Comparison of ENCODE assay signal across 9 mouse cellular contexts in genomic region chr17:3498086-3498485, GRCm38 (mm10). TPM values are rescaled to one million over a fixed set of nuclear protein-coding genes. Genes with fewer than 3 reads are reported as not detected.
DNase-seq lines count a peak whose midpoint lies in the region; ATAC-seq and TF ChIP-seq lines count a peak whose summit lies in the region.
"Had no signal": no experiment of that assay in that cellular context is flagged by ENCODE, and none has a peak within 500 bp of the region (broad histone marks: within the 10 kb centered on the region; RNA-seq: fewer than 3 reads in every experiment).

No protein-coding gene starts in this region.

- H3K9ac ChIP-seq in ES-Bruce4 (ENCODE audit: low read depth, poor library complexity, severe bottlenecking) = no peak overlapping the region
- H3K9ac ChIP-seq in embryonic facial prominence, embryonic 11.5 days (replicated peaks; ENCODE audit: low read length) = no peak overlapping the region

- no peaks in the 10 kb centered on the region for H3K4me1 ChIP-seq in ES-Bruce4 (ENCODE audit: control insufficient read depth, insufficient read depth, low read length)
- no peaks in the 10 kb centered on the region for H3K4me1 ChIP-seq in embryonic facial prominence, embryonic 11.5 days (ENCODE audit: control insufficient read depth, insufficient read depth, low read length)

- no peak overlapping the region for H3K27ac ChIP-seq in ES-Bruce4 (ENCODE audit: insufficient read depth, low read length)
- H3K27ac ChIP-seq in embryonic facial prominence, embryonic 11.5 days (replicated peaks; ENCODE audit: low read depth, low read length) = no peak overlapping the region

- TF ChIP-seq EP300 in ES-Bruce4 (IDR thresholded peaks at IDR 0.05; ENCODE audit: insufficient read depth, low read depth, low read length) = no peak

- DNase-seq in CD4-positive, CD25-positive, alpha-beta regulatory T cell, adult 2 months (ENCODE audit: low read depth, low spot score) = peak; percentile 55
- DNase-seq in layer of hippocampus, adult 11-12 months (ENCODE audit: low spot score) = peak; percentile 55
- no peak for DNase-seq in layer of hippocampus, adult 8-10 months (ENCODE audit: low spot score in 2 of 2)
- peak; percentile 64 for DNase-seq in embryonic facial prominence, embryonic 11.5 days (ENCODE audit: low spot score)
- peak; percentile 66 for DNase-seq in mesoderm, embryonic 11.5 days (ENCODE audit: low read depth, low spot score)
- no peak for DNase-seq in heart, adult 8-10 months (ENCODE audit: low spot score)

- 28% methylated on average over 3 of the region's 3 CpGs for WGBS in embryonic facial prominence, embryonic 11.5 days

- H3K4me3 ChIP-seq in ES-Bruce4 (ENCODE audit: low read depth, low read length) = no peak overlapping the region
- no peak overlapping the region for H3K4me3 ChIP-seq in embryonic facial prominence, embryonic 11.5 days (ENCODE audit: low read depth, low read length)
- H3K4me3 ChIP-seq: megakaryocyte, embryonic 14.5 days had no signal

- ATAC-seq in CD4-positive, CD25-positive, alpha-beta regulatory T cell, adult 4 months = no peak
- ATAC-seq in embryonic facial prominence, embryonic 11.5 days (replicated peaks; ENCODE audit: insufficient number of reproducible peaks, low FRiP score, low TSS enrichment, low read depth) = no peak

- no peak for TF ChIP-seq POLR2A in ES-Bruce4 (IDR thresholded peaks at IDR 0.05; ENCODE audit: insufficient read depth, low read length)

- H3K36me3 ChIP-seq in ES-Bruce4 (ENCODE audit: control insufficient read depth, insufficient read depth, low read length, poor library complexity, severe bottlenecking) = no peaks in the 10 kb centered on the region
- no peaks in the 10 kb centered on the region for H3K36me3 ChIP-seq in embryonic facial prominence, embryonic 11.5 days (replicated peaks; ENCODE audit: control insufficient read depth, insufficient read depth, low read depth, low read length)

- TF ChIP-seq CTCF in ES-Bruce4 (IDR thresholded peaks at IDR 0.05; ENCODE audit: low read depth, low read length) = peak; percentile 62

- no peak overlapping the region for H3K4me2 ChIP-seq in embryonic facial prominence, embryonic 11.5 days (ENCODE audit: low read depth, low read length)

- H3K9me3 ChIP-seq in ES-Bruce4 (replicated peaks; ENCODE audit: control insufficient read depth, insufficient read depth, low read length, poor library complexity, severe bottlenecking) = no peaks in the 10 kb centered on the region
- no peaks in the 10 kb centered on the region for H3K9me3 ChIP-seq in embryonic facial prominence, embryonic 11.5 days (replicated peaks; ENCODE audit: control insufficient read depth, low read length)
- H3K9me3 ChIP-seq: megakaryocyte, embryonic 14.5 days had no signal

- H3K27me3 ChIP-seq in ES-Bruce4 (ENCODE audit: control insufficient read depth, insufficient read depth, low read length, poor library complexity, severe bottlenecking) = no peaks in the 10 kb centered on the region
- H3K27me3 ChIP-seq in embryonic facial prominence, embryonic 11.5 days (ENCODE audit: control insufficient read depth, insufficient read depth, low read length) = no peaks in the 10 kb centered on the region

RNA-seq across cellular contexts. Expression of gene Cldn20, which starts 34.3 kb away (rescaled TPM):
- not detected for polyA plus RNA-seq in CD4-positive, CD25-positive, alpha-beta regulatory T cell, adult 4 months (2017; shearing (Covaris generic))
- total RNA-seq in layer of hippocampus, adult 8-10 months (2022) = not detected
- not detected in 2 replicates for polyA plus RNA-seq in ES-Bruce4 (2011; ENCODE audit: insufficient read depth, insufficient read length, low read depth, missing spikeins)
- not detected in 2 replicates for polyA plus RNA-seq in embryonic facial prominence, embryonic 11.5 days (2014; fragmentation: Nextera tagmentation; extraction: Ambion mirVana)
- not detected for total RNA-seq in heart, adult 8-10 months (2022)

RNA-seq across cellular contexts. Expression of gene Tfb1m, which starts 59.5 kb away (rescaled TPM):
- 1 to 10 TPM; 9.7 to 10.0 TPM for polyA plus RNA-seq in CD4-positive, CD25-positive, alpha-beta regulatory T cell, adult 4 months (2017; shearing (Covaris generic))
- total RNA-seq in layer of hippocampus, adult 8-10 months (2022) = 1 to 10 TPM; 4.7 to 5.8 (median 5.3) TPM
- 35.6 and 39.6 TPM in 2 replicates for polyA plus RNA-seq in ES-Bruce4 (2011; ENCODE audit: insufficient read depth, insufficient read length, low read depth, missing spikeins)
- polyA plus RNA-seq in embryonic facial prominence, embryonic 11.5 days (2014; fragmentation: Nextera tagmentation; extraction: Ambion mirVana) = 22.4 and 25.9 TPM in 2 replicates
- 10 to 100 TPM; 10.4 to 12.6 (median 11.9) TPM for total RNA-seq in heart, adult 8-10 months (2022)

Comparison
In these comparisons a context has a peak if more than half of its experiments do, and no peak if none do; other contexts are left out.
1. DNase-seq: peak in CD4-positive, CD25-positive, alpha-beta regulatory T cell, adult 2 months (single experiment), layer of hippocampus, adult 11-12 months (single experiment), embryonic facial prominence, embryonic 11.5 days (single experiment) and mesoderm, embryonic 11.5 days (single experiment); none in layer of hippocampus, adult 8-10 months (0 of 2) and heart, adult 8-10 months (single experiment).